Mouse (Mus musculus) hindbrain, embryonic 15.5 days (tissue): ENCODE results near the gene Mllt1. TPM values are rescaled to one million over a fixed set of nuclear protein-coding genes. Genes with fewer than 3 reads are reported as not detected.
"Not testable (repeated sequence)": the region's sequence is repeated elsewhere in the genome, so short reads cannot be mapped to it uniquely, and the experiment has no call there.

ENCODE experiments used
- ATAC-seq: fragments of 200-750 bp; cut with Nextera tagmentation; 2 replicates; pipeline ENCODE4 v1.8.0; 2017; ENCODE audit warnings: low read depth, moderate number of reproducible peaks, moderate TSS enrichment; ENCODE audit not compliant: low FRiP score
- H3K27ac ChIP-seq: fragments of 300-500 bp; sonication (generic); replicated peaks from 2 replicates; pipeline ENCODE4 v1.5.1; 2015; ENCODE audit warnings: mild to moderate bottlenecking, inconsistent platforms
- H3K27me3 ChIP-seq: fragments of 300-500 bp; sonication (generic); 2 replicates; pipeline ENCODE4 v1.6.1; 2015; ENCODE audit warnings: control low read depth, inconsistent platforms
- H3K36me3 ChIP-seq: fragments of 300-500 bp; sonication (generic); 2 replicates; pipeline ENCODE4 v1.6.1; 2015; ENCODE audit warnings: control low read depth, inconsistent platforms
- H3K4me1 ChIP-seq: fragments of 300-500 bp; sonication (generic); replicated peaks from 2 replicates; pipeline ENCODE4 v1.6.1; 2015; ENCODE audit warnings: control low read depth, inconsistent platforms
- H3K4me2 ChIP-seq: fragments of 300-500 bp; sonication (generic); 2 replicates; pipeline ENCODE4 v1.6.1; 2015; ENCODE audit warnings: moderate library complexity, mild to moderate bottlenecking, inconsistent platforms
- H3K4me3 ChIP-seq: fragments of 300-500 bp; sonication (generic); 2 replicates; pipeline ENCODE4 v1.5.1; 2015; ENCODE audit warnings: mild to moderate bottlenecking, inconsistent platforms
- H3K9ac ChIP-seq: fragments of 300-500 bp; sonication (generic); 2 replicates; pipeline ENCODE4 v1.6.1; 2015; ENCODE audit warnings: inconsistent platforms
- H3K9me3 ChIP-seq: fragments of 300-500 bp; sonication (generic); 2 replicates; pipeline ENCODE4 v1.6.1; 2016; ENCODE audit warnings: control low read depth, inconsistent platforms
- WGBS: fragments of 180-500 bp; shearing (Covaris S2); methylation state at CpG from one replicate; pipeline ENCODE4 v1.1.7; 2015; 5-methylcytosine and 5-hydroxymethylcytosine counted together
- polyA plus RNA-seq: library from polyadenylated mRNA; unstranded; fragments of >200 nt; fragmentation: Nextera tagmentation; extraction: Ambion mirVana; gene quantifications from 2 replicates; pipeline ENCODE4 v1.2.1, GENCODE M21; 2015

Gene Mllt1
- polyA plus RNA-seq, 1 experiment from 2014 or later: 93.3 TPM

DNA sequence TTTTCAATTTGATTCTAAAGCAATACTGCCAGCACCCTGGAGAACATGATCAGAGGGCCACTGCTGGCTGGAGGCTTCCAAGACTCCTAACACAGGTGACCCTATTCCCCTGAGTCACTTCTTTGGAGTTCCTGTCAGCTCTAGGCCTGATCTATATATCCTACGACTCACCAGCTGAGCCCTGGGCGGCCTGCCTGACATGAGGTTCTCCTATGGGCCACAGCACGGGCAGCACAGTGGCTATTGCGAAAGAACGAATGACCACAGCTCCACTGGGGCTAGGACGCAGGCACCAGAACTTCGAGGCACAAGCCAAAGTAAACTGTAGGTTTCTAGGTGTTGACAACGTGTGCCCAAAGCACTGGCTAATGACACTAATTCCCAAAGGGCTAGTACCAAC, 5.2 kb downstream of the Mllt1 start:
- peaks cover 8% of the 10 kb centered on the region for H3K36me3 ChIP-seq
- H3K9ac ChIP-seq: no peak overlapping the region
- ATAC-seq: no peak
- H3K4me1 ChIP-seq: peaks cover 36% of the 10 kb centered on the region
- no peaks in the 10 kb centered on the region for H3K27me3 ChIP-seq
- H3K27ac ChIP-seq: no peak overlapping the region
- WGBS: 89% methylated on average over 8 of the region's 8 CpGs
- H3K9me3 ChIP-seq: no peaks in the 10 kb centered on the region
- H3K4me2 ChIP-seq: no peak overlapping the region
- no peak overlapping the region for H3K4me3 ChIP-seq

DNA sequence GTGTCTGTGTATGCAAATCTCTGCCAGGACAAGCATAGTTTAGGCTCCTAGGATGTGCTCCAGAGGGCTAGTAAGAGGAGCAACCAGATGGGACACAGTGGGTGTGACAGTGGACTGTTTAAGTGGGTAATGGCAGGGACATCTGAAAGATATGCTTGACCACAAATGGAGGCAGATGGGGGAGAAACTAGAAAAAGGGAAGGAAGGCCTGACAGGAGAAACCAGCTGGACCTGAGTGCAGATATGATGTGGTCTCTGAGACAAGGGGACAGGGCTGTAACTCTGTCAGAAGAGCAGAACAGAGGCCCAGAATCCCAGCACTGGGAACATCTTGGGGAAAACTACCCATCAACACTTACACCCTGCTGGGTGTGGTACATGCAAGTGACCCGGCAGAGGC, 5.7 kb downstream of the Mllt1 start:
- peaks cover 13% of the 10 kb centered on the region for H3K36me3 ChIP-seq
- no peaks in the 10 kb centered on the region for H3K9me3 ChIP-seq
- H3K27me3 ChIP-seq: no peaks in the 10 kb centered on the region
- H3K27ac ChIP-seq: no peak overlapping the region
- WGBS: 76% methylated on average over 1 of the region's 1 CpGs
- no peak overlapping the region for H3K4me2 ChIP-seq
- ATAC-seq: no peak
- peaks cover 34% of the 10 kb centered on the region for H3K4me1 ChIP-seq
- H3K9ac ChIP-seq: no peak overlapping the region
- H3K4me3 ChIP-seq: no peak overlapping the region

DNA sequence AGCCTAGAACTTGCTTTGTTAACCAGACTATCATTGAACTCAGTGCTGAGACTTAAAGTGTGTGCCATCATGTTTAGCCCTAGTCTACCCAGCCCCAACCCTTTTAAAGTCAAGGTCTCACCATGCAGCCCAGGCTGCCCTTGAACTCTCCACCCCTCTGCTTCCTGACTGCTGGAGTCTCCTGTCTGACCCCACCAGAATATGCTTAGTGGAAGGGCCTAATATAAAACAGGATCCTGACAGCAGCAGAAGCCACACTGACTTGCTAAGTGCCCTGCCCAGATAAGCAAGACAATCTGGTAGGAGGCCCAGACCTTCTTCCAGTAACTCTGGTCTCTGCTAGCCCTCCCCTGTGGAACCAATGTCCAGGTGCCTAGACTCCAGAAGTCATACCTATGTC, 6.1 kb downstream of the Mllt1 start:
- no peak overlapping the region for H3K4me3 ChIP-seq
- no peak overlapping the region for H3K4me2 ChIP-seq
- no peaks in the 10 kb centered on the region for H3K9me3 ChIP-seq
- peaks cover 30% of the 10 kb centered on the region for H3K4me1 ChIP-seq
- ATAC-seq: no peak
- no peak overlapping the region for H3K27ac ChIP-seq
- peaks cover 17% of the 10 kb centered on the region for H3K36me3 ChIP-seq
- H3K27me3 ChIP-seq: no peaks in the 10 kb centered on the region
- H3K9ac ChIP-seq: no peak overlapping the region

DNA sequence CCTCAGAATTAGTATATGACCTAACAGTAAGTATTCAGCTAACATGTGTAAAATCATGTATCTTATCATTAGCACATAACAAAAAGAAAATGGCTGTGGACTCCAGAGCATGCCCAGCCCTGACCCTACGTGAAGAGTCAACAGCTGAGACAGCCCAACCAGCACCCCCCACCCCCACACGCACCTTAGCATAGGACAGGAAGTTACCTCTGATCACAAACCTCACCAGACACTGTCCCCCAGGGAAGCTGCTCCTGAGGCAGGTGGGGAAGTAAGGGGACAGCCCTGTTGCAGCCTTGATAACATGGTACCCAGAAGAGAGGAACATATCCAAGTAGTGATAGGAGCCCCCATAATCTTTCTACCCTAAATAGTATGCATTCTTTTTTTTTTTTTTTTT, 9.2 kb downstream of the Mllt1 start:
- Histone ChIP-seq H3K9ac (no peak overlapping the region), H3K4me3 (no peak overlapping the region), H3K27ac (no peak overlapping the region), H3K4me1 (peaks cover under 1% of the 10 kb centered on the region; the same call in 1 of the 2 replicates), H3K27me3 (no peaks in the 10 kb centered on the region), H3K4me2 (no peak overlapping the region), H3K9me3 (no peaks in the 10 kb centered on the region), H3K36me3 (peaks cover 30% of the 10 kb centered on the region)
- WGBS: 91% methylated on average over 2 of the region's 2 CpGs
- no peak for ATAC-seq

DNA sequence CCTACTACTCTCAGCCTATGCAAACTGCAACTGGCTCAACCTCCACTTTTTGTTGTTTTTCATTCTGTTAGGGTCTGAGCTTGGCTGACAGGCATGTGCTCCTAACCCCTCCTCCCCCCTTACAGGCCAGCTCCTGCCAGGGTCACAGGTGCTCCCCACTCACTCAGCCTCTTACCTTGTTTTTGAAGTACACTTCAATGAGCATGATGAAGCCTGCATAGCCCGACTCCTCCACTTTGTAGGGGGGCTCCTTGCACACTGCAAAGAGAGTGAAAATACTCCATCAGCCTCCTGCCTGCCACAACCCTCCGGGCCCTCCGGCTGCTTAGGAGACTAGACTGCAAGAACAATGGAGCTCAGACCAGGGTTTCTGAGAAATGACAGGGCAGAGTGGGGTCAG, 15.5 kb downstream of the Mllt1 start:
- Histone ChIP-seq H3K4me3 (no peak overlapping the region), H3K27me3 (no peaks in the 10 kb centered on the region), H3K9me3 (no peaks in the 10 kb centered on the region), H3K4me2 (no peak overlapping the region), H3K27ac (no peak overlapping the region), H3K4me1 (no peaks in the 10 kb centered on the region), H3K9ac (no peak overlapping the region), H3K36me3 (peaks cover 49% of the 10 kb centered on the region)
- ATAC-seq: no peak
- 87% methylated on average over 3 of the region's 3 CpGs for WGBS

DNA sequence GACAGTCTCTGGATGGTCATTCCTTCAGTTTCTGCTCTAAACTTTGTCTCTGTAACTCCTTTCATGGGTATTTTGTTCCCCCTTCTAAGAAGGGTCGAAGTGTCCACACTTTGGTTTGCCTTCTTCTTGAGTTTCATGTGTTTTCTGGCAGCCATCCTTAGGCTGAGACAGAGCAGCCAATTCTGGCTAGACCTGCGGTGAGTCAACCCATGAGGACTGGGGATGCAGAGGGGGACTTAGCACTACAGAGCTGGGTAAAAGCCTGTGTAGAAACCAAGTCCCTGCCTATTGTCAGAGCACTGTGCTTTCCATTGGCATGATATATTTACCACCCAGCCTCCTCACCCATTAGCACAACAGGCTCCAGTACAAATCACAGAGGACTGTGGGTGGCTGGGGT, 18.0 kb downstream of the Mllt1 start:
- WGBS: 96% methylated on average over 2 of the region's 2 CpGs
- H3K4me1 ChIP-seq: no peaks in the 10 kb centered on the region
- H3K4me3 ChIP-seq: no peak overlapping the region
- no peak for ATAC-seq
- no peak overlapping the region for H3K9ac ChIP-seq
- no peak overlapping the region for H3K4me2 ChIP-seq
- no peaks in the 10 kb centered on the region for H3K27me3 ChIP-seq
- peaks cover 47% of the 10 kb centered on the region for H3K36me3 ChIP-seq
- H3K27ac ChIP-seq: no peak overlapping the region
- no peaks in the 10 kb centered on the region for H3K9me3 ChIP-seq

DNA sequence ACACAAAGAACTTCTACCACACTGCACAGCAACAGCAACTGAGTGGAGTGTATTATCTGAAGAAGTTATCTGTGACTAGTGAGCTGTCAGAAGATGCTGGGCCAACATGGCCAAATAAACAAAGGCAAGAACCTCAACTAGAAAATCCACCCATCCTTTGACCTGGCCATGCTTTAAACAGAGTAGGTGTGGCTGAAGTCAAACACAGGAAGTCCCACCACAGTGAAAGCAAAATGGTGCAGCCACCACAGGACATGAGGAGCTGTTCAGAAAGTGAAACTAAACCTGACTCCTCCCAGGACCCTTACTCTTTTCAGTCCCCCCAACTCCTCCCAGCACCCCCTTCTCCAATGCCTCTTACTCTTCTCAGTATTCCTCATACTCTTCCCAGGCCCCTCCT, 21.8 kb downstream of the Mllt1 start:
- no peak for ATAC-seq
- Histone ChIP-seq H3K4me3 (no peak overlapping the region), H3K9ac (no peak overlapping the region), H3K27ac (no peak overlapping the region), H3K27me3 (no peaks in the 10 kb centered on the region), H3K4me1 (no peaks in the 10 kb centered on the region), H3K36me3 (peaks cover 43% of the 10 kb centered on the region), H3K4me2 (no peak overlapping the region), H3K9me3 (no peaks in the 10 kb centered on the region)

DNA sequence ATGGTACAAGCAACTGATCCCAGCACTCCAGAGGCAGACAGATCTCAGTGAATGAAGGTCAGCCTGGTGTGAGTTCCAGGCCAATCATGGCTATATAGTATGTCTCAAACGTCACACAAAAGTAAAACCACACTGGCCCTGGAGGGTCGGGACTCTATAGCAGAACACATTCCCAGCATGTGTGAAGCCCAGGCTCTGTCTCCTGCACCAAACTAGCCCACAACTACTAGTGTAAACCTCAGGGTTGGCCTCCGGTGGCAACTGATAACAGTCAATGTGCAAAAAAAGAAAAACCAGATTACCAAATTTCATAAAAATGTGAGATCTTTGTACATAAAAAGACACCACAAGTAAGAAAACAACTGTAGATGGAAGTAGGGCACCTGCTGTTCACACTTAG, 22.2 kb downstream of the Mllt1 start:
- Histone ChIP-seq H3K9ac (no peak overlapping the region), H3K27ac (no peak overlapping the region), H3K4me1 (0 out of 2 replicates have a peak, but pooled peaks cover 2% of the 10 kb centered on the region), H3K27me3 (no peaks in the 10 kb centered on the region), H3K4me2 (no peak overlapping the region), H3K36me3 (peaks cover 43% of the 10 kb centered on the region), H3K4me3 (no peak overlapping the region), H3K9me3 (no peaks in the 10 kb centered on the region)
- 94% methylated on average over 3 of the region's 3 CpGs for WGBS
- no peak for ATAC-seq

DNA sequence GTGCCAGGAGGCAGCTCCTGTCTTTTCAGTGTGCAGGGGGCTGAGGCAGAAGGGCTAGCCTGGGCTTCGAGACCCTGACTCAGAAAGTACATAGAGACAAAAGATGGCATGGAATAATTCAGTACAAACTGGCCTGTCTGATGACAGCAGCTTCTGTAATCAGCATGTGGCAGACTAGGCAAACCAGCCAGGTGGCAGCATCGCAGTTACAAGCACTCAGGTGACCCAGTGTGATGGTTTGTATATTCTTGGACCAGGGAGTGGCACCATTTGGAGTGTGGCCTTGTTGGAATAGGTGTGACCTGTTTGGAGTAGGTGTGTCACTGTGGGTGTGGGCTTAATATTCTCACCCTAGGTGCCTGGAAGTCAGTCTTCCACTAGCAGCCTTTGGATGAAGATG, 25.5 kb downstream of the Mllt1 start:
- not testable (repeated sequence) for H3K9ac ChIP-seq, H3K27ac ChIP-seq, H3K4me2 ChIP-seq, H3K9me3 ChIP-seq, H3K4me1 ChIP-seq, H3K27me3 ChIP-seq, H3K4me3 ChIP-seq, ATAC-seq
- peaks cover 42% of the 10 kb centered on the region for H3K36me3 ChIP-seq
- 89% methylated on average over 2 of the region's 2 CpGs for WGBS

DNA sequence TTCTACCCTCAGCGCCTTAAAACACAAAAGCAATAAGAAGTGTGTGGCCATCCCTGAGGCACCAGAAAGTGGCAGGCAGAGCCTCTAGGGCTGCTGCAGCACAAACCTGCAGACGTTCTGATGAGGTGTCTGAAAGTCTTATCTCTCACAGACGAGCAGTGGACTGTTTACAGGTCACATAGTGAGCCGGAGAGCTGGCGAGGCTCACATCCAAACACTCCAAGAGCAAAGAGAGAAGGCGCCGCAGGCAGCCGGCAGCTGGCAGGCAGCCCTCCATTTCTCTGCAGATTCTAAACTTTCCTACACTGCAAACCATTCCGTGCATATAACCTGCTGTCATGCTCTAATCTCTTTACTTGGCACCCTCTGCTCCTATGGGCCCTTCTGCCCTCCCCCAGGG, 27.3 kb downstream of the Mllt1 start:
- Histone ChIP-seq H3K4me3 (no peak overlapping the region), H3K27ac (0 out of 2 replicates have a peak overlapping the region, but pooled peaks have one; percentile 8), H3K4me1 (0 out of 2 replicates have a peak, but pooled peaks cover 6% of the 10 kb centered on the region), H3K9ac (no peak overlapping the region), H3K36me3 (peaks cover 34% of the 10 kb centered on the region), H3K27me3 (no peaks in the 10 kb centered on the region), H3K4me2 (no peak overlapping the region), H3K9me3 (no peaks in the 10 kb centered on the region)
- no peak for ATAC-seq
- 82% methylated on average over 9 of the region's 9 CpGs for WGBS

DNA sequence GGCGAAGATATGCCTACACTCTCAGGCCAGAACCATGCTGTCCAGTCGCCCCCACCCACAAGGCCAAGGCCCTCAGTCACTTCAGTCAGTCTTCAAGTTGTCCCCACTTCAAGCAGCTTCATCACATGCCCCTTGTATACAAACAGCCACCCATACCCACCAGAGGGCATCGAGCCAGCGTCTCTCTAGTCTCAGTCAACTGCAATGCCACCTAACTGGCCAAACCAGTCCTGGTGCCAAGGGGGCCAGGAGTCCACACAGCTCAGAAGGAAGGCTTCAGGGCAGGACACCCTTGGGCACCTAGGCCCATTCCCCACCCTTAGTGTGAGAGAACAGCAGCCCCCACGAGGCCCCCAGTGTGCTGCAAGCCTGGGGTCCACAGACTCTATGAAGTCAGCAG, 28.1 kb downstream of the Mllt1 start:
- H3K9me3 ChIP-seq: no peaks in the 10 kb centered on the region
- H3K36me3 ChIP-seq: peaks cover 30% of the 10 kb centered on the region
- WGBS: 91% methylated on average over 5 of the region's 5 CpGs
- H3K4me3 ChIP-seq: no peak overlapping the region
- H3K9ac ChIP-seq: no peak overlapping the region
- H3K27me3 ChIP-seq: no peaks in the 10 kb centered on the region
- 0 out of 2 replicates have a peak, but pooled peaks cover 6% of the 10 kb centered on the region for H3K4me1 ChIP-seq
- no peak for ATAC-seq
- H3K4me2 ChIP-seq: no peak overlapping the region
- H3K27ac ChIP-seq: no peak overlapping the region

DNA sequence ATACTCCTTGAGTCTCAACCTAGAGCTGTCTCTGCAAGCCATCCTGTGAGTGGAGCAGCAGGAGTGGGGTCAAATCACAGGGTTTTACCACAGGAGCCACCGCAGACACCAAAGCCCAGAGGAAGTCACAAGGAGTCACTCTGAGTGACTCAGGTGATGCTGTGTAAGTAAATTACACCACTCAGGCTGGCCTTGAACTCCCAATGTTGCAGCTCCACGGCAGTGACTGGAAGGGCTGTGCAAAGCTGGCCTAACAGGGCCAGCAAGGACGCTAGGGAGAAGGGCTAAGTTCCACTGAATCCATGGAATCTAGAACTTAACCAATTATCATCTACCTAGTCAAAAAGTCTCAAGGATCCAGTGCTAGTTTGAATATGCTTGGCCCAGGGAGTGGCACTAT, 29.0 kb downstream of the Mllt1 start:
- WGBS: 92% methylated on average over 3 of the region's 3 CpGs
- H3K27ac ChIP-seq: no peak overlapping the region
- no peak overlapping the region for H3K9ac ChIP-seq
- H3K36me3 ChIP-seq: peaks cover 29% of the 10 kb centered on the region
- H3K9me3 ChIP-seq: no peaks in the 10 kb centered on the region
- ATAC-seq: no peak
- no peaks in the 10 kb centered on the region for H3K27me3 ChIP-seq
- H3K4me1 ChIP-seq: 0 out of 2 replicates have a peak, but pooled peaks cover 6% of the 10 kb centered on the region
- no peak overlapping the region for H3K4me3 ChIP-seq
- no peak overlapping the region for H3K4me2 ChIP-seq

DNA sequence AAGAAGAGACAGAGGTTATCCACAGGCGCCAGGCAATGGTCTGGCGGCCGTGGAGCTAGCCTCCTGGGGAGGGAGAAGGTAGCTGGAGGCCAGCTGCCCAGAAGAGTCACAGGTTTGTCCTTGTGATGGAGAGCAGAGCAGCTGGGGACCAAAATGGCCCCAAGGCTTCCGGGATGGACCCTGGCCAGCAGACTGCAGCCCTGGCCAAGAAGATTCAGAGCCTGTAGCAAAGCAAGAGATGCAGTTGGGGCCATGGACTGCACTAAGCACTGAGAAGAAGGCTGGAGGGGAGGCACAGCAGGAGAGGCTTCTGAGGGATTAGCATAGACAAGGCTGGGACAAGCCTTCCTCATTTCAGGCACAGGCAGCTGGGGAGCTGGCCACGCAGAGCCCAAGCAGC, 32.5 kb downstream of the Mllt1 start:
- no peak for ATAC-seq
- no peak overlapping the region for H3K9ac ChIP-seq
- no peak overlapping the region for H3K27ac ChIP-seq
- no peak overlapping the region for H3K4me2 ChIP-seq
- H3K9me3 ChIP-seq: no peaks in the 10 kb centered on the region
- 70% methylated on average over 5 of the region's 5 CpGs for WGBS
- peaks cover 36% of the 10 kb centered on the region for H3K36me3 ChIP-seq
- H3K4me3 ChIP-seq: no peak overlapping the region
- H3K4me1 ChIP-seq: 0 out of 2 replicates have a peak, but pooled peaks cover 1% of the 10 kb centered on the region
- no peaks in the 10 kb centered on the region for H3K27me3 ChIP-seq
